Mouse (Mus musculus): Measurements from ENCODE around the gene Gm960. TPM values are rescaled to one million over a fixed set of nuclear protein-coding genes. Genes with fewer than 3 reads are reported as not detected.
A peak's percentile ranks its signal among the peaks of the same experiment; 100 is the strongest.

The Gm960 gene
- polyA plus RNA-seq, 1 experiment from 2014 or later = 6.7 TPM

- ATAC-seq = no peak
Observed at GRCm38 (mm10) chr19:4700656-4701055, 2.2 kb upstream of the Gm960 start.

DNA sequence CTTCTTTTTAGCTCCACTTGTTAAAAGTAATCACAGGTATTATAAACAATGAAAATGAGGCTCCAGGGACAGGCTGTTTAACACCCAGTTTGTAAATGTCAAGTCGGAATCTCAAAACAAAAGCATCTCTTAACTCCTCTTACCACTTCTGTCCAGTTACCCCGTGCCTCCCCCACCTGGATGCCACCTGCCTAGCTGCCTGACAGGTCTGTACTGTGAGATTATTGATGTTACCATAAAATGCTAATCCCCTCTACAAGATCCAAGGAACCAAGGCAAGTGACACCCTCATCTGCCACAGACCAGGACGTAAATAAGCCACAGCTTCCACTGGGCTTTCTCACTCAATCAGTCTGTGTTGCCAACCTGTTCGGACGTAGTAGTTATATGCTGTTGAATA, 1.4 kb upstream of the Gm960 start:
- ATAC-seq = no peak
- no peak overlapping the region for H3K4me2 ChIP-seq (ENCODE audit: low read length)

More at GRCm38 (mm10) chr19:4700656-4701055, 2.2 kb upstream of the Gm960 start:
- Histone ChIP-seq H3K36me3 (ENCODE audit: control insufficient read depth, insufficient read depth, low read length) (no peaks in the 10 kb centered on the region), H3K27me3 (replicated peaks; ENCODE audit: control insufficient read depth, insufficient read depth, low read length) (no peaks in the 10 kb centered on the region), H3K27ac (ENCODE audit: low read depth, low read length) (no peak overlapping the region), H3K9ac (ENCODE audit: low read depth, low read length) (no peak overlapping the region), H3K4me2 (ENCODE audit: low read length) (no peak overlapping the region), H3K4me1 (ENCODE audit: control insufficient read depth, insufficient read depth, low read depth, low read length) (peaks cover 8% of the 10 kb centered on the region), H3K4me3 (ENCODE audit: low read length) (no peak overlapping the region), H3K9me3 (ENCODE audit: control insufficient read depth, low read length) (no peaks in the 10 kb centered on the region)
- 71% methylated on average over 8 of the region's 8 CpGs for WGBS

DNA sequence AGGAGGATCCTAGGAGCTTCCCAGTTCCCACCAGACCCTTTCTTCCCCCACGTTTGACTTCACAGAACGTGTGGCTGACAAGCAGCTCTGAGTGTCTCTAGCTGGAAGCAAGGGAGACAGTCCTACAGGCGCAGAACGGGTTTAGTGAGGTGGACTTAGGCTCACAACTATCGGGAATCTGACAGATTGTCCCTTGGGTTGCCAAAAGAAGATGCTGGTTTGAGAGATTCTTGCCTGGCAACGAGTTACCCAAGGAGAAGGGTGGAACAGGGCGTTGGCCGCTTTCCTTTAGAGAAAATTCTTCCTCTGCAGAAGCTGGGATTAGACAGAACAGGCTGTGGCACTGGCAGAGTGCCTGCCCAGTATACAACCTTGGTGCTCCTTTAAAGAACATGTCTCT, 388 bp upstream of the Gm960 start:
- Histone ChIP-seq H3K9me3 (ENCODE audit: control insufficient read depth, low read length) (no peaks in the 10 kb centered on the region), H3K4me1 (ENCODE audit: control insufficient read depth, insufficient read depth, low read depth, low read length) (peaks cover 8% of the 10 kb centered on the region), H3K4me3 (ENCODE audit: low read length) (peak overlapping the region; percentile 63), H3K36me3 (ENCODE audit: control insufficient read depth, insufficient read depth, low read length) (no peaks in the 10 kb centered on the region), H3K9ac (ENCODE audit: low read depth, low read length) (peak overlapping the region; percentile 81), H3K4me2 (ENCODE audit: low read length) (peak overlapping the region; percentile 73), H3K27me3 (replicated peaks; ENCODE audit: control insufficient read depth, insufficient read depth, low read length) (no peaks in the 10 kb centered on the region), H3K27ac (ENCODE audit: low read depth, low read length) (peak overlapping the region; percentile 87)
- 29% methylated on average over 8 of the region's 8 CpGs for WGBS
- peak; percentile 26; the same call in 1 of the 2 replicates for ATAC-seq

More for the DNA sequence above, 1.4 kb upstream of the Gm960 start:
- Histone ChIP-seq H3K4me3 (ENCODE audit: low read length) (no peak overlapping the region), H3K36me3 (ENCODE audit: control insufficient read depth, insufficient read depth, low read length) (no peaks in the 10 kb centered on the region), H3K4me1 (ENCODE audit: control insufficient read depth, insufficient read depth, low read depth, low read length) (peaks cover 8% of the 10 kb centered on the region), H3K27ac (ENCODE audit: low read depth, low read length) (no peak overlapping the region), H3K27me3 (replicated peaks; ENCODE audit: control insufficient read depth, insufficient read depth, low read length) (no peaks in the 10 kb centered on the region), H3K9me3 (ENCODE audit: control insufficient read depth, low read length) (no peaks in the 10 kb centered on the region), H3K9ac (ENCODE audit: low read depth, low read length) (no peak overlapping the region)
- 72% methylated on average over 5 of the region's 5 CpGs for WGBS

DNA sequence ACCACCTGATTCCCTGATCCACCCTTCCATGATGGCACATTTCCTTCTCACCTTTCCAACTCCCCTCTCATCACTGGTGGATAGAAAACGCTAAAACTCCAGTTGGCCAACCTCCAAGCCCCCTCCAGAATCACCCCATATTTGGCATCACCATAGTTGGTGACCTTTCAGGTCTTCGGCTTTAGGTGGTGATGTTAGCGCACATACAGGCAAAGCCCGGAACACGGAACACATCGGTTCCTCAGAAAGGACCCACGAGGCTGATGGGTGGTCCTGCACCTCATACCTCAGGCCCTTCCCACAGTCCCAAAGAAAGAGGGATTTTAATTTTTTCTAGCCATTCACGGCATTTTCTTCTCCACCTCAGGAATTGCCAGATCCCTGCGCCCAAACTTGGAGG, 747 bp downstream of the Gm960 start:
- H3K9me3 ChIP-seq (ENCODE audit: control insufficient read depth, low read length) = no peaks in the 10 kb centered on the region
- no peaks in the 10 kb centered on the region for H3K27me3 ChIP-seq (replicated peaks; ENCODE audit: control insufficient read depth, insufficient read depth, low read length)
- H3K4me3 ChIP-seq (ENCODE audit: low read length) = peak overlapping the region; percentile 63
- WGBS = 74% methylated on average over 9 of the region's 9 CpGs
- peak overlapping the region; percentile 73 for H3K4me2 ChIP-seq (ENCODE audit: low read length)
- peak overlapping the region; percentile 81 for H3K9ac ChIP-seq (ENCODE audit: low read depth, low read length)
- H3K27ac ChIP-seq (ENCODE audit: low read depth, low read length) = peak overlapping the region; percentile 87
- peaks cover 8% of the 10 kb centered on the region for H3K4me1 ChIP-seq (ENCODE audit: control insufficient read depth, insufficient read depth, low read depth, low read length)
- peak; percentile 69; the same call in 1 of the 2 replicates for ATAC-seq
- no peaks in the 10 kb centered on the region for H3K36me3 ChIP-seq (ENCODE audit: control insufficient read depth, insufficient read depth, low read length)

DNA sequence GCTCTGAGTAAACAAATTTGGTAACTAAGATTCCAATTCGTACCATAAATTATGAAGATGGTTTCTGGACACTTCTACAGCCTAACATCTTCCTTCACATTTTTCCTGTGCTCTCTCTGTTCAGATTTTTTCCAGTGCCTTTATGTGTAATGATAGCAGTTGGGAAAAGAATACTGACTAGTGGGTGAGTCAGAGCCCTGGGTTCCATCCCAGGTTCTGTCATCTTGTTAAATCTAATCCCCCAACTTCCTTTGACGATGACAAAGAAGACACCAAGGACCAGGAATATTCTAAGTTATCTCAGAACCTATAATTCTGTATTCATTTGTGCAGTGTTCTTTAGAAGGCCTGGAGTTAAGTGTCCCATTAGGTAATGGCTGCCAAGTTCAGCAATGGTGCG, 1.3 kb downstream of the Gm960 start:
- WGBS = 89% methylated on average over 3 of the region's 3 CpGs
- H3K4me3 ChIP-seq (ENCODE audit: low read length) = no peak overlapping the region
- no peak for ATAC-seq
- H3K4me1 ChIP-seq (ENCODE audit: control insufficient read depth, insufficient read depth, low read depth, low read length) = peaks cover 8% of the 10 kb centered on the region
- H3K9ac ChIP-seq (ENCODE audit: low read depth, low read length) = no peak overlapping the region
- H3K36me3 ChIP-seq (ENCODE audit: control insufficient read depth, insufficient read depth, low read length) = no peaks in the 10 kb centered on the region
- no peaks in the 10 kb centered on the region for H3K9me3 ChIP-seq (ENCODE audit: control insufficient read depth, low read length)
- H3K27ac ChIP-seq (ENCODE audit: low read depth, low read length) = no peak overlapping the region
- no peak overlapping the region for H3K4me2 ChIP-seq (ENCODE audit: low read length)
- H3K27me3 ChIP-seq (replicated peaks; ENCODE audit: control insufficient read depth, insufficient read depth, low read length) = no peaks in the 10 kb centered on the region

DNA sequence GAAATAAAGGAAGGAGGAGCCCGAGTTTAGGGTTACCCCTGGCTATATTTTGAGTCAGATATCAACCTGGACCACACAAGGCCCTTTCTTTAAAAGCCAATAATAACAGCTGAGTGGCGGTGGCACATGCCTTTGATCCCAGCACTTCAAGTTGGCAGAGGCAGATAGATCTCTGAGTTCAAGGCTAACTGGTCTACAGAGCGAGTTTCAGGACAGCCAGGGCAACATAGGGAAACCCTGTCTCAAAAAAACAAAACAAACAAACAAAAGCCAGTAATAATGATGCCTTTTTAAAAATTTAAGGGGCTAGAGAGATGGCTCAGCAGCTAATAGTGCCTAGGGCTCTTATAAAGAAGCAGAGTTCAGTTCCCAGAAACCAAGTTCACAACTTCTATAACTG, 4.1 kb downstream of the Gm960 start:
- peaks cover 8% of the 10 kb centered on the region for H3K4me1 ChIP-seq (ENCODE audit: control insufficient read depth, insufficient read depth, low read depth, low read length)
- 56% methylated on average over 3 of the region's 3 CpGs for WGBS
- H3K9ac ChIP-seq (ENCODE audit: low read depth, low read length) = no peak overlapping the region
- H3K4me3 ChIP-seq (ENCODE audit: low read length) = no peak overlapping the region
- no peak overlapping the region for H3K27ac ChIP-seq (ENCODE audit: low read depth, low read length)
- H3K36me3 ChIP-seq (ENCODE audit: control insufficient read depth, insufficient read depth, low read length) = no peaks in the 10 kb centered on the region
- H3K9me3 ChIP-seq (ENCODE audit: control insufficient read depth, low read length) = no peaks in the 10 kb centered on the region
- H3K4me2 ChIP-seq (ENCODE audit: low read length) = no peak overlapping the region
- no peaks in the 10 kb centered on the region for H3K27me3 ChIP-seq (replicated peaks; ENCODE audit: control insufficient read depth, insufficient read depth, low read length)
- no peak for ATAC-seq

- ATAC-seq = no peak
- Histone ChIP-seq H3K27ac (ENCODE audit: low read depth, low read length) (no peak overlapping the region), H3K4me1 (ENCODE audit: control insufficient read depth, insufficient read depth, low read depth, low read length) (no peaks in the 10 kb centered on the region), H3K36me3 (ENCODE audit: control insufficient read depth, insufficient read depth, low read length) (no peaks in the 10 kb centered on the region), H3K4me2 (ENCODE audit: low read length) (no peak overlapping the region), H3K4me3 (ENCODE audit: low read length) (no peak overlapping the region), H3K9me3 (ENCODE audit: control insufficient read depth, low read length) (no peaks in the 10 kb centered on the region), H3K9ac (ENCODE audit: low read depth, low read length) (no peak overlapping the region), H3K27me3 (replicated peaks; ENCODE audit: control insufficient read depth, insufficient read depth, low read length) (no peaks in the 10 kb centered on the region)
- 55% methylated on average over 6 of the region's 6 CpGs for WGBS
Observed at GRCm38 (mm10) chr19:4672401-4672800, 26.1 kb downstream of the Gm960 start.

DNA sequence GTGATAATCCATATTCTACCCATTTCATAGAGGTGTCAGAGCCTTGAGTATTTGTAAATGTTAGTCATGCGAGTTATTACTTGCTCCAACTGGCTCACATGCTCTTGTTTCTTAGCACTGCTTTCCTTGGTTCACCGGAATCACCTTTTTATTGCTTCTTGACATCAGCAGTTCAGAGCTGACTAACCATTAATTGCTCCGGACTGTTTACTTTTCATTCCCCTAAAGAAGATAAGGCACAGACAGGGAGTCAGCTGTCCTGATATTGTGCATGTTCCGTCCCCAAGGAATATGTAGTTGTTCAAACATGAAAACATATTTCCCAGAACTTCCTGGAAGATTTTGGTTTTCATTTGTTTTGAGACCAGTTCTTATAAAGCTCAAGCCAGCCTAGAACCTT, 27.7 kb downstream of the Gm960 start:
- H3K4me3 ChIP-seq (ENCODE audit: low read length) = no peak overlapping the region
- H3K4me1 ChIP-seq (ENCODE audit: control insufficient read depth, insufficient read depth, low read depth, low read length) = no peaks in the 10 kb centered on the region
- H3K27me3 ChIP-seq (replicated peaks; ENCODE audit: control insufficient read depth, insufficient read depth, low read length) = no peaks in the 10 kb centered on the region
- no peak for ATAC-seq
- H3K9me3 ChIP-seq (ENCODE audit: control insufficient read depth, low read length) = no peaks in the 10 kb centered on the region
- no peak overlapping the region for H3K4me2 ChIP-seq (ENCODE audit: low read length)
- WGBS = 85% methylated on average over 4 of the region's 4 CpGs
- H3K36me3 ChIP-seq (ENCODE audit: control insufficient read depth, insufficient read depth, low read length) = no peaks in the 10 kb centered on the region
- no peak overlapping the region for H3K9ac ChIP-seq (ENCODE audit: low read depth, low read length)
- no peak overlapping the region for H3K27ac ChIP-seq (ENCODE audit: low read depth, low read length)

- no peak overlapping the region for H3K9ac ChIP-seq (ENCODE audit: low read depth, low read length)
- H3K27ac ChIP-seq (ENCODE audit: low read depth, low read length) = no peak overlapping the region
- H3K4me1 ChIP-seq (ENCODE audit: control insufficient read depth, insufficient read depth, low read depth, low read length) = no peaks in the 10 kb centered on the region
- no peak overlapping the region for H3K4me2 ChIP-seq (ENCODE audit: low read length)
- ATAC-seq = no peak
- H3K4me3 ChIP-seq (ENCODE audit: low read length) = no peak overlapping the region
- no peaks in the 10 kb centered on the region for H3K9me3 ChIP-seq (ENCODE audit: control insufficient read depth, low read length)
- H3K36me3 ChIP-seq (ENCODE audit: control insufficient read depth, insufficient read depth, low read length) = no peaks in the 10 kb centered on the region
- H3K27me3 ChIP-seq (replicated peaks; ENCODE audit: control insufficient read depth, insufficient read depth, low read length) = no peaks in the 10 kb centered on the region
Observed at GRCm38 (mm10) chr19:4666815-4667214, 31.7 kb downstream of the Gm960 start.

DNA sequence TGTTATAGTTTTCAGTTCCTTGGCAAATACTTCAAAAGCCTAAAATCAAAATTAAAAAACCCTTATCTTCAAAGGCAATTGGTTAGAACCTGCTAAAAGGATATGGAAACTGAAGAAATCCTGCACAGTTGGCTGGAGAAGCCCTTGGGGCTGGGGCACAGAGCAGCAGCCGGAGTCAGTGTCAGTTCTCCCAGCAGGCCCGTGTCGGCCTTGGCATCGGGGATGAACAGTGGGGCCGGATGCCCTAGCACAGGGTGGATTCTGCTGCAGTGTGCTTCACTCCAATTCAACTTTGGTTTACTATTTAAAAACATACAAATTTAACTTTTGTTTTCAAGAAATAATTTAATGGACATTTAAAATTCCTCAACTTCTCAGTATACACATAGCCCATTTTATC, 40.3 kb downstream of the Gm960 start:
- Histone ChIP-seq H3K4me3 (ENCODE audit: low read length) (no peak overlapping the region), H3K27ac (ENCODE audit: low read depth, low read length) (no peak overlapping the region), H3K27me3 (replicated peaks; ENCODE audit: control insufficient read depth, insufficient read depth, low read length) (no peaks in the 10 kb centered on the region), H3K36me3 (ENCODE audit: control insufficient read depth, insufficient read depth, low read length) (no peaks in the 10 kb centered on the region), H3K9ac (ENCODE audit: low read depth, low read length) (no peak overlapping the region), H3K4me1 (ENCODE audit: control insufficient read depth, insufficient read depth, low read depth, low read length) (no peaks in the 10 kb centered on the region), H3K4me2 (ENCODE audit: low read length) (no peak overlapping the region), H3K9me3 (ENCODE audit: control insufficient read depth, low read length) (no peaks in the 10 kb centered on the region)
- no peak for ATAC-seq
- WGBS = 87% methylated on average over 5 of the region's 5 CpGs

Measured in hindbrain, embryonic 16.5 days (tissue).